Mouse (Mus musculus) R1 (cell line): ENCODE results near the gene Atrn.
A peak's percentile ranks its signal among the peaks of the same experiment; 100 is the strongest.
"Not testable (repeated sequence)": the region's sequence is repeated elsewhere in the genome, so short reads cannot be mapped to it uniquely, and the experiment has no call there.

ENCODE experiments used
- DNase-seq: peaks from one replicate; pipeline ENCODE4 v3.0.0-alpha.2; 2018; ENCODE audit warnings: low read depth, low spot score

Atrn gene

GRCm38 (mm10) chr2:130958906-130959305, 52.6 kb downstream of the Atrn start:
- peak; percentile 63 for DNase-seq

GRCm38 (mm10) chr2:130961851-130962250, 55.6 kb downstream of the Atrn start:
- peak; percentile 68 for DNase-seq

- DNase-seq: no peak
Observed at GRCm38 (mm10) chr2:130965042-130965441, 58.7 kb downstream of the Atrn start.

GRCm38 (mm10) chr2:130971030-130971429, 64.7 kb downstream of the Atrn start:
- DNase-seq: no peak

GRCm38 (mm10) chr2:130972386-130972785, 66.1 kb downstream of the Atrn start:
- DNase-seq: no peak

GRCm38 (mm10) chr2:130974928-130975327, 68.6 kb downstream of the Atrn start:
- no peak for DNase-seq

GRCm38 (mm10) chr2:130977589-130977988, 71.3 kb downstream of the Atrn start:
- DNase-seq: no peak

- DNase-seq: no peak
Observed at GRCm38 (mm10) chr2:130978058-130978847, 72.0 kb downstream of the Atrn start.

- DNase-seq: no peak
Observed at GRCm38 (mm10) chr2:130979138-130979537, 72.8 kb downstream of the Atrn start.

GRCm38 (mm10) chr2:130992818-130993217, 86.5 kb downstream of the Atrn start:
- no peak for DNase-seq

GRCm38 (mm10) chr2:131009123-131009522, 102.8 kb downstream of the Atrn start:
- no peak for DNase-seq

- no peak for DNase-seq
Observed at GRCm38 (mm10) chr2:131010566-131010965, 104.3 kb downstream of the Atrn start.

- DNase-seq: no peak
Observed at GRCm38 (mm10) chr2:131025230-131025629, 118.9 kb downstream of the Atrn start.

GRCm38 (mm10) chr2:131026941-131027340, 120.6 kb downstream of the Atrn start:
- no peak for DNase-seq

GRCm38 (mm10) chr2:131029065-131029935, 123.0 kb downstream of the Atrn start:
- no peak for DNase-seq

- no peak for DNase-seq
Observed at GRCm38 (mm10) chr2:131030561-131030960, 124.3 kb downstream of the Atrn start.

GRCm38 (mm10) chr2:131030998-131031397, 124.7 kb downstream of the Atrn start:
- no peak for DNase-seq

GRCm38 (mm10) chr2:131031406-131031805, 125.1 kb downstream of the Atrn start:
- not testable (repeated sequence) for DNase-seq

GRCm38 (mm10) chr2:131036343-131036742, 130.0 kb downstream of the Atrn start:
- no peak for DNase-seq

- no peak for DNase-seq
Observed at GRCm38 (mm10) chr2:131036757-131037156, 130.5 kb downstream of the Atrn start.

GRCm38 (mm10) chr2:131037226-131037990, 131.1 kb downstream of the Atrn start:
- no peak for DNase-seq

GRCm38 (mm10) chr2:131038197-131038596, 131.9 kb downstream of the Atrn start:
- DNase-seq: no peak
